Mouse (Mus musculus) CH12F3 (cell line): ENCODE measurements around the gene Spata20.

Experiments used
- in situ Hi-C: fragments of 300-500 bp; cut with MboI; formaldehyde crosslinking; loops from 2 replicates; pipeline ENCODE4 v1.14.3; 2020; ENCODE audit warnings: low sequenced_read_pairs

Spata20 gene

GRCm38 (mm10) chr11:94486001-94486400 lies at the start of gene Spata20:
Spata20 (minus strand) TSS chr11:94486179.
- in situ Hi-C loops: loop anchor here (5.0 kb wide), 1 partner anchor 149 kb away; no protein-coding TSS in a partner anchor

GRCm38 (mm10) chr11:94533171-94533570 lies 47.2 kb upstream of the Spata20 start:
- in situ Hi-C loops: no loop called here

- in situ Hi-C loops: no loop called here
Observed at GRCm38 (mm10) chr11:94528879-94529278, 42.9 kb upstream of the Spata20 start.

GRCm38 (mm10) chr11:94526171-94526879 lies 40.3 kb upstream of the Spata20 start:
- in situ Hi-C loops: no loop called here

GRCm38 (mm10) chr11:94521219-94521843 lies 35.4 kb upstream of the Spata20 start, which contains the start of gene Mycbpap:
Mycbpap (minus strand) TSS chr11:94521742.
- in situ Hi-C loops: no loop called here

- in situ Hi-C loops: no loop called here
Observed at GRCm38 (mm10) chr11:94513452-94513851, 27.5 kb upstream of the Spata20 start.

GRCm38 (mm10) chr11:94508976-94509375 lies 23.0 kb upstream of the Spata20 start:
- in situ Hi-C loops: no loop called here

GRCm38 (mm10) chr11:94501482-94501881 lies 15.5 kb upstream of the Spata20 start:
- in situ Hi-C loops: no loop called here

GRCm38 (mm10) chr11:94500362-94500761 lies 14.4 kb upstream of the Spata20 start:
- in situ Hi-C loops: no loop called here

GRCm38 (mm10) chr11:94499661-94500152 lies 13.7 kb upstream of the Spata20 start, which contains the start of gene Epn3:
Epn3 (minus strand) TSS chr11:94499974.
- in situ Hi-C loops: no loop called here

GRCm38 (mm10) chr11:94499035-94499434 lies 13.1 kb upstream of the Spata20 start:
- in situ Hi-C loops: no loop called here

- in situ Hi-C loops: no loop called here
Observed at GRCm38 (mm10) chr11:94498093-94498996, 12.4 kb upstream of the Spata20 start.

GRCm38 (mm10) chr11:94495415-94495814 lies 9.4 kb upstream of the Spata20 start:
- in situ Hi-C loops: no loop called here

- in situ Hi-C loops: no loop called here
Observed at GRCm38 (mm10) chr11:94491749-94492099, 5.7 kb upstream of the Spata20 start.

- in situ Hi-C loops: no loop called here
Observed at GRCm38 (mm10) chr11:94491035-94491748, 5.2 kb upstream of the Spata20 start.

GRCm38 (mm10) chr11:94489745-94490144 lies 3.8 kb upstream of the Spata20 start:
- in situ Hi-C loops: loop anchor here (5.0 kb wide), 1 partner anchor 152 kb away; no protein-coding TSS in a partner anchor

GRCm38 (mm10) chr11:94488767-94489533 lies 3.0 kb upstream of the Spata20 start:
- in situ Hi-C loops: loop anchor here (5.0 kb wide), 1 partner anchor 152 kb away; no protein-coding TSS in a partner anchor

- in situ Hi-C loops: loop anchor here (5.0 kb wide), 1 partner anchor 148 kb away; no protein-coding TSS in a partner anchor
Observed at GRCm38 (mm10) chr11:94485223-94485622, 756 bp downstream of the Spata20 start.

GRCm38 (mm10) chr11:94484636-94485035 lies 1.3 kb downstream of the Spata20 start:
- in situ Hi-C loops: loop anchor here (5.0 kb wide), 2 partner anchors 57 to 147 kb away; no protein-coding TSS in a partner anchor
